Mouse (Mus musculus): ENCODE data around the gene Ccdc170.

DNA sequence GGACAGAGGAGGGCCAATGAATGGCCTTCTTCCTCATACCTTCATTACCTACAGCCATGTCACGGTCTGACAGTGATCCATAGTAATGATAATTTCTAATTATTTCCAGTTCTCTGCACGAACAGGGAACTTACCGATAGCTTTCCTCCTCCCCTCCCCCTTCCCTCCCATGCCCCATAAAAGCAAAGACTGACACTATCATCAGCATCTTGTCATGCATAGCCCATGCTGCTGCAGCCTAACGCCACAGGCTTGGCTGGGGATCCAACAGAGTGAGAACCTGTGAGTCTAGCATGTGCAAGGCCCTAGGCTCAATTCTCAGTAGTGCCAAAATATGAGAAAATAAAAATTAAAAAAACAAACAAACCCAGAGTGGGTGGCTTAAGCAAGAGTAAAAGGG, 40.8 kb downstream of the Ccdc170 start:
- TF ChIP-seq POLR2A (IDR thresholded peaks at IDR 0.05; ENCODE audit: extremely low read depth, insufficient read depth, low read length) (no peak), CTCF (IDR thresholded peaks at IDR 0.05; ENCODE audit: extremely low read depth, insufficient read depth, low read length) (no peak)
